Mouse (Mus musculus): ENCODE results near the gene Pik3ap1. TPM values are rescaled to one million over a fixed set of nuclear protein-coding genes. Genes with fewer than 3 reads are reported as not detected.

Gene Pik3ap1
- total RNA-seq, 2 experiments from 2014 or later, result 2.0 to 2.1 TPM

DNA sequence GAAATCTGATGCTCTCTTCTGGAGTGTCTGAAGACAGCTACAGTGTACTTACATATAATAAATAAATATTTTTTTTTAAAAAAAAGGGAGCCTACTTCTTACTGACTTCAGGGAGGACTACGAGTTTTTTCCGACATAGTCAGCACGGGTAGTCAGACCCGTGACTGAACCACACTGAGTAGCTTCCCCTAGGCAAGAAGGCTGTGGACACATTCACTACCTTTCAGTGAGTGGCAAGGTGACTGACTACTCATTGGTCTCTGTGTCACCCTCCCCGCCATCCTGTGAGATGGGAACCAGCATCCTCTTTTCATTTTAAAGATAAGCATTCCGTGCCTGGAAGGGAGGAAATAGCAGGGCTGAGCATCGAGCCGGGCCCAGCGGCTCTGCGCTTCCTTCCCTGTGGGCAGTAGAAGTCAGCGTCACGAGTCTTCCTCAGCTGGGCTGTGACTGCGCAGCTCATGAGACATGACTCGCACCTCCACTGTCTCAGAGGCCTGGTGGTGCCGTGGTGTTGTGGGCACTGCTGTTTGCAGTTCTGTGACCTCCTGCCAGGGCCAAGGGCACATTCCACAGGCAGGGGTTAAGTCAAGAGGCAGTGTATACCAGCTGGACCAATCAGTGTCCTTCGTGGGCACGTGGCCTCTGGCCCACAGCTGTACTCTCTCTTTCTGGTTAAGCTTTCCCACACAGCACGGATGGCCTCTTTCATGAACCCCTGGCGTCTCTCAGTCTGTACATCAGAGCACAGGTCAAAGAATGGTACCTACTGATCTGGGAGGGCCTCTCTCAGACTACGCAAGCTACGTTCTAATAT lies 45.7 kb downstream of the Pik3ap1 start:
- peak in 1 of 2 experiments; percentile 14 for DNase-seq (ENCODE audit: low spot score in 2 of 2)
- Histone ChIP-seq H3K4me3 (no peak overlapping the region), H3K27ac (peak overlapping the region; percentile 10; the same call in 1 of the 2 replicates)
- TF ChIP-seq CTCF (conservative IDR thresholded peaks at IDR 0.05), result no peak

DNA sequence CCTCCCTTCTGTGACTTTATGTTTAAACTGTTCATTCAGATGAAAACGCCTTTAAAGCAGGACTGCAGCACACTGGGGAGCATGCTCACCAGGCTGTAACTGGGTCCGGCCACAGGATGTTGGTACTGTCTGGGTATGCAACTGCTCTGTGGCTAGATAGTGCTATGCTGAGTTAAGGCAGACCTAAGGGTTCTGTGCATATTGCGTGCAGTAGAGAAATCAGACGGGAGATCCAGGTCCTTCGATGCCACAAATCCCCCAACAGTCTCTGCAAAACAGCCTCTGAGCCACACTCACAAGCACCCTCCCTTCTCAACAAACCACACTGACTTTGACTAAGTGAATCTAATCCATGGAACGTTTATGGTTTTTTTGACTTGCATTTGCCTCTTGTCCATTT lies 46.5 kb downstream of the Pik3ap1 start:
- no peak overlapping the region for H3K4me3 ChIP-seq
- H3K27ac ChIP-seq, result no peak overlapping the region
- TF ChIP-seq CTCF (conservative IDR thresholded peaks at IDR 0.05), result no peak
- no peak for DNase-seq (ENCODE audit: low spot score in 2 of 2)

GRCm38 (mm10) chr19:41335721-41336120 lies 49.2 kb downstream of the Pik3ap1 start:
- TF ChIP-seq CTCF (conservative IDR thresholded peaks at IDR 0.05), result no peak
- no peak overlapping the region for H3K27ac ChIP-seq
- H3K4me3 ChIP-seq, result no peak overlapping the region
- DNase-seq (ENCODE audit: low spot score in 2 of 2), result no peak

GRCm38 (mm10) chr19:41332986-41333385 lies 51.9 kb downstream of the Pik3ap1 start:
- Histone ChIP-seq H3K4me3 (no peak overlapping the region), H3K27ac (no peak overlapping the region)
- TF ChIP-seq CTCF (conservative IDR thresholded peaks at IDR 0.05), result no peak
- DNase-seq (ENCODE audit: low spot score in 2 of 2), result no peak

GRCm38 (mm10) chr19:41332228-41332627 lies 52.7 kb downstream of the Pik3ap1 start:
- H3K27ac ChIP-seq, result no peak overlapping the region
- DNase-seq (ENCODE audit: low spot score in 2 of 2), result no peak
- H3K4me3 ChIP-seq, result no peak overlapping the region
- no peak for TF ChIP-seq CTCF (conservative IDR thresholded peaks at IDR 0.05)

DNA sequence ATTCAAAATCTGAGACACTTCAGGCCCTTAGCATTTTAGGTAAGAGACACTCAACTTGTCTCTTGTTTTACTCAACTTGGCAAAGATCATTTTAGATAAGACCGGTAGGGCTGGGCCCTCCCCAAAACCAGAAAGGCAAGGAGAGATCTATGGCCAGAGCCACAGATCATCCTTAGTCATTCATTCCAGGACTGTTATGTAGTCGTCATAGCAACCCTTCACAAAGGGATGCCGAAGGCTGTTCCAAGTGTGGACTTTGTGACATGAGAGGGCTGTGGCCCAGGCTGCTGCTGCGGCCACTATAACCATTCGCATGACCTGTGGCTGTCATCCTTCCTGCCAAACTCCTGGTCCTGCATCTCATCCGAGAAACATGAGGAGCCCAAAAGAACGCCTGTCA lies 54.5 kb downstream of the Pik3ap1 start:
- no peak overlapping the region for H3K27ac ChIP-seq
- TF ChIP-seq CTCF (conservative IDR thresholded peaks at IDR 0.05), result no peak
- no peak for DNase-seq (ENCODE audit: low spot score in 2 of 2)
- H3K4me3 ChIP-seq, result no peak overlapping the region

DNA sequence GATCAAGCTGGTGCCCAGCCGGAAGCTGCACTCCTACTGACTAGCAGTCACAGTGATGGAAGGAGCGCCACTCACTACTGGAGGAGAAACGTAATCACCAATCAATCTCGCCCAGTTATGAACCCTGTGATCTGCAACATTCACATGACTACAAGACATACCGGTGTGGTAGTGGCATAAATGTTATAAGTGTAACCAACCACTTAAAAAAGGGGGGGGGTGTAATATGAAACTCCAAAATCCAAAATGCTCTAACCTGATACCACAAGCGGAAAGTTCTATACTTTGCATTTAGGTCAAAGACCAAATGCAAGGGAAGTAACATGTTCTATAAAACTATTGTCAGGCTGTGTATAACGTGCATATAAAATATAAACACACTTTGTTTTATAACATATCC lies 54.9 kb downstream of the Pik3ap1 start:
- DNase-seq (ENCODE audit: low spot score in 2 of 2), result no peak
- Histone ChIP-seq H3K27ac (no peak overlapping the region), H3K4me3 (no peak overlapping the region)
- no peak for TF ChIP-seq CTCF (conservative IDR thresholded peaks at IDR 0.05)

DNA sequence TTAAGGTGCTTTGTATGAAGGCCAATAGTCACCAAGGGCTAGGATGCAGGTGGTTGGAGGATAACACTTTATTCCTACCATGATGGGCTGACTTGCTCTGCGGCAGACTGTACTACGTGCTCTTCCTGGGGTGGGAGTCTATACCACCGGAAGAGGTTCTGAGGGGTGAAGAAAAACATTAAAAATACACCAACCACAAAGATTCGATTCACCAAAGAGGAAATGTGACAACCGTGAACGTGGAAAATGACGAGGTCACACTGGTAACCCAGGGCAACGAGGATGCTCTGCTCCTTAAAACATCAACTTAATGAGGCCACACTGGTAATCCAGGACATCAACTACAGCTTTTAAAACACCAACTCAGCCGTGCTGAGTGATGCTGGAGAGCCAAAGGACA lies 56.2 kb downstream of the Pik3ap1 start:
- no peak for TF ChIP-seq CTCF (conservative IDR thresholded peaks at IDR 0.05)

DNA sequence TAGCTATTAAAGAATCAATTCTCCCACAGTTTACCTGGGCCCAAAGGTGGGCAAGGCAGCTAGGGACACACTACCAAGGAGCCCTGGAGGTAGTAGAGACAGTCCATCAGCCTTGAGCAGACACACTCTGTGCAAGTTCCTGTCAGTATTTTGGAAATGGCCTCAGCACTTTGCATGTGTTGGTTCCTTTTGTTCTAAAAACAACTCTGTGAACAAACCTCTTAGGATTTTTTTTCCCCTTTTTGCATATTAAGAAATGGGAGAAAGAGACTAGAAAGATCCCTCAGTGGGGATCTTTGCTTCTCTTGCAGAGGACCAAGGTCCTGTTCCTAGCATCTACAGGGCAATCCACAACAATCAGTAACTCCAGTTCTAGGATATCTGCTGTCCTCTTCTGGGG lies 61.1 kb downstream of the Pik3ap1 start:
- DNase-seq (ENCODE audit: low spot score in 2 of 2), result no peak

More for the DNA sequence above, 56.2 kb downstream of the Pik3ap1 start:
- H3K27ac ChIP-seq, result no peak overlapping the region
- no peak overlapping the region for H3K4me3 ChIP-seq
- no peak for DNase-seq (ENCODE audit: low spot score in 2 of 2)

DNA sequence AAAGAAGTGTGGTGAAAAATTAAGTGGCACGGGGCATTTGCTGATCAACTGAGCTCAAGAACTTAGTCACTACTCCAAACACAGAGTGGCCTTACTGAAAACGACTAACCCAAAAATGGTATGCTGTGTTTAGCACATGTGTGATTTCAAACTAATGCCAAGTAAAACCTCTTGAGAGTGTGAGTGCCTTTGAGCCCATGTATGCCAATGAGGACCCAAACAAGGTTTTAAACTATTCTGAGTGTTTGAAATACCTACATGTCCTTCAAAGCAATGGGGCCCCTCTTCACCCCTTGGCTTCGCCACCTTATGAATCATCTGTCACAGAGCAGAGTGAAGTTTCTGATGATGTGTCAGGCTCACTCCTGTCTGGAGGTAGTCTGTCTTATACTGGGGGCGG lies 61.8 kb downstream of the Pik3ap1 start:
- H3K4me3 ChIP-seq, result no peak overlapping the region
- no peak overlapping the region for H3K27ac ChIP-seq
- TF ChIP-seq CTCF (conservative IDR thresholded peaks at IDR 0.05), result no peak
- no peak for DNase-seq (ENCODE audit: low spot score in 2 of 2)

More for the DNA sequence above, 61.1 kb downstream of the Pik3ap1 start:
- H3K4me3 ChIP-seq, result no peak overlapping the region
- no peak for TF ChIP-seq CTCF (conservative IDR thresholded peaks at IDR 0.05)
- no peak overlapping the region for H3K27ac ChIP-seq

DNA sequence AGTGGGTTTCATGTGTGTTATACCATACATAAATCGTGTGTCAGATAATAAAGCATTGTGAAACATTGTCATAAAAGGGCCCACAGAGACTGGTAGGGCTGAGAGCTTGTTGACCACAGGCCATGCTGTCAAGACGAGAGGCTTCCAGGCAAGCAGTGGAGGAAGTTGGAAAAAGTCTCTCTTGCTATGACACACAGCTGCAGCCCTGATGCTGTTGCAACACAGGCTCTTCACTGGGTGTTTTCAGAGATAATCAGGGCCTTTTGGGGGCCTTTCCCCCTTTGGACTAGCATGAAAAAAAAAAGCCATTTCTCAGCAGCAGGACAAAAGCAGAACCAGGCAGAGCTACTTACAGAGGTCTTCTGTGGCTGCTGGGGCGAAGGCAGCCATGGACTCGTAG lies 63.8 kb downstream of the Pik3ap1 start:
- DNase-seq (ENCODE audit: low spot score in 2 of 2), result no peak
- no peak for TF ChIP-seq CTCF (conservative IDR thresholded peaks at IDR 0.05)
- Histone ChIP-seq H3K27ac (no peak overlapping the region), H3K4me3 (no peak overlapping the region)

DNA sequence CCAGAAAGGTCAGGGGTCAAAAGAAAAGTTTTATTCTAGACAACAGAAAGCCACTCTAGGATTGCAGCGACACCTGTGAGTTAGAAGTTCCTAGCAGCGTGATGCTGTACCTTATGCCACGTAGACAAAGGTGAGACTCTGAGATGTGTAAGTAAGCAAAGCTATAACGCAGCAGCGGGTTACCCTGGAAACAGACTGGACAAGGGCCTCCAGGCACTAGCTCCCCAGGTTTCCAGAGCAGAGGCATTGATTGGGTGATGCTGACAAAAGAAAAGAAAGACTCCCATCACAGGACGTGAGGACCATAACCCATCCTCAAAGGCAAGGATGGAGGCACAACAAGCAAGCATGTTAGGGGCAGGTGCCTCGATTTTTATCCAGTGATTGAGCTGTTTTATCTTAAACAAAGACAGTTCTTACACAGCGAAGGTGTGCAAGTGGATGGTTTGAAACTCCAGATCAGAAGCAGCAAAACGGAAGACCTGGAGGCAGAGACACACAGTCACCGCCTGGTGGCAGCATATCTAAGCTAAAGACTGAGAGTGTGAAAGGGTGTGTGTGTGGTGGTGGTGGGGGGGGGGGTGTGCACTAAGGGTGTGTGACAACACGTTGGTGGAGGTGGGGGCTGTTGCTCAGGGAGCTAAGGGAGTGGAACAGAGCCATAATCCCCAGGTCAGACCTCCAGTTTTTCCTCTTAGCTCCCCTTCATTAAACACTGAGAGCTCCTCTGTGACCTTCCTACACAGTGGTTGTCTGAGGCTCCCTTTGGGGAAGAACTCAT lies 67.4 kb downstream of the Pik3ap1 start:
- H3K27ac ChIP-seq, result no peak overlapping the region
- H3K4me3 ChIP-seq, result no peak overlapping the region
- peak; percentile 41 to 60 for DNase-seq (ENCODE audit: low spot score in 2 of 2)
- TF ChIP-seq CTCF (conservative IDR thresholded peaks at IDR 0.05), result peak; percentile 76

DNA sequence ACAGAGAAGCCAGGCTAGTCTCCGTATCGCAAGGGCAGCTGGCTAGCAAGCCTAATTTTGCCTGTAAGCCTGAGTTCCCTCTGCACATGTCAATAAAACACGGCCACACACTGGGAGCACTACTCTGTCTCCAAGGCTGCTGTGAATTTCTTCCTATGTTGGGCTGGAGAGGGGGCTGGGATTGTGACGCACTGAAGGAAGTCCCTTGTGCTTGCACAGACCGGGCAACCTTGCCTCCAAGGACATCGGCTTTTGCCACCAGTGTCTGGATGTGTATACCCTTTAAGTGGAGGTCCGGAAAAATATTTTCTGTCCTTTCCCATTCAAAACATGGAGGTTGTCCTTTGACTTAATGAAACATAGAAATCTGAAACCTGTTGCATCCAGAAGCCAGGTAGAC lies 70.2 kb downstream of the Pik3ap1 start:
- H3K4me3 ChIP-seq, result no peak overlapping the region
- no peak for DNase-seq (ENCODE audit: low spot score in 2 of 2)
- no peak overlapping the region for H3K27ac ChIP-seq
- no peak for TF ChIP-seq CTCF (conservative IDR thresholded peaks at IDR 0.05)

Data from layer of hippocampus, adult 2 months (tissue).